Mouse (Mus musculus): ENCODE results near the gene Casp2. TPM values are rescaled to one million over a fixed set of nuclear protein-coding genes. Genes with fewer than 3 reads are reported as not detected.

The Casp2 gene
- polyA plus RNA-seq, 1 experiment from 2014 or later = 7.8 TPM

DNA sequence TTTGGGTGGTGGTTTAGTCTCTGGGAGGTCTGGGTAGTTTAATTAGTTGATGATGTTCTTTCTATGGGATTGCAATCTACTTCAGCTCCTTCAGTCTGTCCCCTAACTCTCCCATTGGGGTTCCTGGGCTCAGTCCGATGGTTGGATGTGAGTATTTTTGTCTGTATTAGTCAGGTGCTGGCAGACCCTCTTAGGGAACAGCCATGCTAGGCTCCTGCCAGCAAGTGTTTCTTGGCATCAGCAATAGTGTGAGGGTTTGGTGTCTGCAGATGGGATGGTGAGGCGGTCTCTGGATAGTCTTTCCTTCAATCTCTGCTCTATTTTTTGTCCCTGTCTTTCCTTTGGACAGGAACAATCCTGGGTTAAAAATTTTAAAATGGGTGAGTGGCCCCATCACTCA, 11.7 kb upstream of the Casp2 start:
- WGBS (ENCODE audit: missing documents) = 96% methylated on average over 2 of the region's 2 CpGs

DNA sequence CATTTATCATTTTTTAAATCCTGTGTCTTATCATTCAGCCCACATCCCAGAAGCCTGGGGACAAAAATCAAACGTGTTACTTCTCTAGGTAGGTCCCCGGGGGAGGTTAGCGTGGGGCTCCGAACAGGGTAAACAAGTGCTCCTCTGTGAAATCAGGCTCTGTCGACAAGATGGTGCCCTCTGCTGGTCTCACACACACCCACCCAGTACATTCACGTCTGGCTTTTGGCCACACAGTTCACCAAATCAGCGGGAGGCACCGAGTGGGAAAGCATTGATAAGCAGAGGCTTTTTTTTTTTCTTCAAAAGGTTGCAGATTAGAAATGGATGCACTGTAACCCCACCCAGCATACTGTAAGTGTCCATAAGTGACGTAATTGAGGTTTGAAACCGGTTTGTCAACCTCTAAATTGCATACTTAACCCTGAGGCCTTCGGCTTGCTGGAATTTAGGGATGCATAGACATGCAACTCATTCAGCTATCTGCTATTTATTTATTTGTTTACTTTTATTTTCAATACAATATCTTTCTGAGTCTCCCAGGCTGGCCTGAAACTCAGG, 7.4 kb upstream of the Casp2 start:
- H3K4me3 ChIP-seq (ENCODE audit: inconsistent target) = no peak overlapping the region
- H3K79me2 ChIP-seq (ENCODE audit: inconsistent target) = no peaks in the 10 kb centered on the region
- H3K27ac ChIP-seq = no peak overlapping the region
- 18% methylated on average over 10 of the region's 11 CpGs for WGBS (ENCODE audit: missing documents)
- no peaks in the 10 kb centered on the region for H3K36me3 ChIP-seq (ENCODE audit: inconsistent target)

More for the DNA sequence above, 11.7 kb upstream of the Casp2 start:
- no peak overlapping the region for H3K27ac ChIP-seq
- no peaks in the 10 kb centered on the region for H3K79me2 ChIP-seq (ENCODE audit: inconsistent target)
- no peak overlapping the region for H3K4me3 ChIP-seq (ENCODE audit: inconsistent target)
- no peaks in the 10 kb centered on the region for H3K36me3 ChIP-seq (ENCODE audit: inconsistent target)

DNA sequence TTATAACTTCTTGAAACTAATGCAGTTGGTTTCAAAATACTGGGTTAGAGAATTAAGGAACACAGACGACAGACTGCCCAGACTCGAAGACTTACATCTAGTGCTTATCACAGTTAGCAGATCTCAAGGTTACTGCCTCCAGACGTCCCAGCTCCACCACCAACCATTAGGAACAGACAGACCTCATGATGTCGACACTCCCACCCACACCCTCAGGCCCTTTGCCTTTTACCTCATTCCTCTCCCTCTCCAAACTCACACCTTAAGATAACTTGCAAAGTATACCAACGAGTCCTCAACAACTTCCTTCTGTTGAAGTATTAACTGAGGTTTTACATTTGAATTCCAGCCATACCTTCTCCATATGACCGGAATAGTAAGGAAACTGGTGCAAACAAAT, 4.4 kb upstream of the Casp2 start:
- no peaks in the 10 kb centered on the region for H3K36me3 ChIP-seq (ENCODE audit: inconsistent target)
- H3K4me3 ChIP-seq (ENCODE audit: inconsistent target) = no peak overlapping the region
- H3K79me2 ChIP-seq (ENCODE audit: inconsistent target) = no peaks in the 10 kb centered on the region
- H3K27ac ChIP-seq = no peak overlapping the region
- 33% methylated on average over 6 of the region's 6 CpGs for WGBS (ENCODE audit: missing documents)

DNA sequence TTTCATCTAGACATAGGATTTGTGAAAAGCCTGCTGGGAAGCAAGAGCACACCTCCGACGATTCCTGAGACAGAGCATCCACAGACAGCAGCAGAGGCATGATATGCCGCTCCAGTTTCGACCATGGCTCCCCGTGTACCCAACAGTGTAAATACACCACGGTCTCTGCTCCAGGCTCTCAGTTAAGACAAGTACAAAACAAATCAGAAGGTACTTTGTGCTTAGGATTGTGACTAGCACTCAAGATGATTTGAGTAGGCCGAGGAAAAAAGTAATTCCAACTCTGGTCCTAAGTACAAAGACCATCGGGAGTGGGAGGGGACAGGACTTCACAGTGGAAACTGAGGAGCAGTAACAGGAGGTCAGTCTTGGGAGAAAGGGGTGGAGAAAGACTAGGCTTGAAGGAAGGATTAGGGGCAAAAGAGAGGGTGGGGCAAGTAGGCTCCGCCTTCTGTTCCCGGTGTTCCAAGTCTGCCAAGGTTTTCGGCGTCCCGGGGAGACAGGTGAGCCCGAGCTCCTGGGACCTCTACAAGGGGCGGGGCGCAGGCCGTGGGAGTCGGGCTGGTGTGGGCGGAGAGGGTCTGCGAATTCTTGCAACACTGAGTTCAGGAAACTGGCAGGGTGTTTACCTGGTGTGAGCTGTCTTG, 3.1 kb upstream of the Casp2 start, which contains the start of gene Tmem139:
TSS of gene Tmem139 (plus strand) at position 447 of the 647 bp plus-strand sequence.
- 76% methylated on average over 19 of the region's 20 CpGs for WGBS (ENCODE audit: missing documents)
- Histone ChIP-seq H3K36me3 (ENCODE audit: inconsistent target) (no peaks in the 10 kb centered on the region), H3K27ac (no peak within 1 kb of the TSS), H3K79me2 (ENCODE audit: inconsistent target) (peaks cover 12% of the 10 kb centered on the region), H3K4me3 (ENCODE audit: inconsistent target) (no peak within 1 kb of the TSS)

DNA sequence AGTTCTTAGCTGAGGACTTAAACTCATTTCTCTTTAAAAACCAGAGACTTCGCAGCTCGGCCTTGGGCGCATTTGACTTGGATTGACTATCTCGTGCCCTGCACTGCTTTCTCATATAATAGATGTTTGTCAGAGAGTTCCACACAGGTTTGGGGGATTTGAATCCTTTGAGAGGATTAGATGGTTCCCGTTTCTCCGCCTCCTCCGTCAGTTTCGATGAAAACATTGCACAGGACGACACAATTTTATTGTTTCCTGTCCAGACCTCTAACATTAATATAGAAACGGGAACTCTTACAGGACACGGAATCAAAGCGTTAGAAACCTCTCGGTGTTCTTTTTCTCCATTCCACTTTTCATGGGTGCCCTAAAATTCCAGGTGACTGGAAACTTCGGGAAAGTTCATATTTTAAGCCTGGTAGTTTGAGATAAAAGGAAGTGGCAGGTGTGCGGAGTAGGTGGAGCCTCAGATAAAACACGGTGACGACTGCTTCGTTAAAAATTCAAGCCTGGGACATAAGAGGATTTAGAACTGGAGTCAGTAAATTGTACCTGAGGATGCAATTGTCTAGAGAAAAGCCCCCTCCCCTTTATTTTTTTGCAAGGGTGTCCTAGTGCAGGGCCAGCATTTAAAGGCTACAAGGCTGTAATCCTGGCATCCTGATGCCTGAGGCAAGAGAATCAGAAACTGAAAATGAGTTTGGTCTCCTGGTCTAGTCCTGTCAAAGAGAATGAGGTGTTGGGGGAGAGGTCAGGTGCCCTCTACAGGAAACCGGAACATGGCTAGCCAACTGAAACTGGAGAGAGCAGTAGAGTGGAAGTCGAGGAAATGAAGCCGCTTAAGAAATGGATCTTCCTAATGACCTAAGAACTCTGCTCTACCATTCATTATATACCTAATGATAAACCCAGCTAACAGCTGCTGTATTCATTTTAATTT, 876 bp downstream of the Casp2 start:
- Histone ChIP-seq H3K4me3 (ENCODE audit: inconsistent target) (peak overlapping the region; percentile 79), H3K27ac (peak overlapping the region; percentile 59), H3K79me2 (ENCODE audit: inconsistent target) (peaks cover 24% of the 10 kb centered on the region), H3K36me3 (ENCODE audit: inconsistent target) (peaks cover 35% of the 10 kb centered on the region)
- WGBS (ENCODE audit: missing documents) = 1% methylated on average over 21 of the region's 21 CpGs

DNA sequence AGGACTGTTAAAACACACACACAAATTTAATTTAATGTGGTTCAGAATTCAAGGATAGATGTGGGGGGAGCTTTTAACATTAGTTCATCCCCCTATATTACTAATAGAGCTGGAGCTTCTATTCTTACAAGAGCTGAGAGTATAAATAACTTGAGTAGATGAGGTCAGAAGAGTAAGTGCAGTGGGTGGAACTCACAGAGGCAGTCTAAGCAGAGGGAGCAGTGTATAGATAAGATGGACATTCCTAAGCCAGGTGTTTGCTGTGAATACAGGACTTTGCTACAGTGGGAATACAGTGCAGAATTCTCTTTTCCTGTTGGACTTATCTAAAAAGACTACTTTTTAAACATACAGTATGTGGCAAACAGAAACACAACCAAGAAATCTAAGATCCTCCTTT, 6.0 kb downstream of the Casp2 start:
- peaks cover 82% of the 10 kb centered on the region for H3K36me3 ChIP-seq (ENCODE audit: inconsistent target)
- H3K79me2 ChIP-seq (ENCODE audit: inconsistent target) = peaks cover 20% of the 10 kb centered on the region
- no peak overlapping the region for H3K4me3 ChIP-seq (ENCODE audit: inconsistent target)
- H3K27ac ChIP-seq = no peak overlapping the region

DNA sequence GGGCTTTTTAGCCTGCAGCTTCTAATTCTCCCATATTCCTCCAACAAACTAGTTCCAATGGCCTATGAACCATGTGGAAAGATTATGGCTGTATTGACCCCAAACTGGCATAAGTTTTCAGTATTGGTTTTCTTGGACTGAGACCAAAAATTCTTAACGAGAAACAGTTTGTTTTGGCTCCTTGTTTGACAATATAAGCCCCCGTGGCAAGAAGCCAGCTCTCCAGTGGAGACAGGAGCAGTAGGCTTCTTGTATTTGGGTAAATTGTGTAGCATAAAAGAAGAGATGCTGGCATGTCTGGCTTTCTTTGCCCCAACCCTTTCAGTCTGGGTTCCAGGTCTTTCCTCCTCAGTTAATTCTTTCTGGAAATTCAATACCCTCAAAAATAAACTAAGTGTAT, 11.4 kb downstream of the Casp2 start:
- H3K27ac ChIP-seq = no peak overlapping the region
- H3K36me3 ChIP-seq (ENCODE audit: inconsistent target) = peaks cover 94% of the 10 kb centered on the region
- no peak overlapping the region for H3K4me3 ChIP-seq (ENCODE audit: inconsistent target)
- H3K79me2 ChIP-seq (ENCODE audit: inconsistent target) = no peaks in the 10 kb centered on the region
- WGBS (ENCODE audit: missing documents) = 80% methylated on average over 1 of the region's 2 CpGs

DNA sequence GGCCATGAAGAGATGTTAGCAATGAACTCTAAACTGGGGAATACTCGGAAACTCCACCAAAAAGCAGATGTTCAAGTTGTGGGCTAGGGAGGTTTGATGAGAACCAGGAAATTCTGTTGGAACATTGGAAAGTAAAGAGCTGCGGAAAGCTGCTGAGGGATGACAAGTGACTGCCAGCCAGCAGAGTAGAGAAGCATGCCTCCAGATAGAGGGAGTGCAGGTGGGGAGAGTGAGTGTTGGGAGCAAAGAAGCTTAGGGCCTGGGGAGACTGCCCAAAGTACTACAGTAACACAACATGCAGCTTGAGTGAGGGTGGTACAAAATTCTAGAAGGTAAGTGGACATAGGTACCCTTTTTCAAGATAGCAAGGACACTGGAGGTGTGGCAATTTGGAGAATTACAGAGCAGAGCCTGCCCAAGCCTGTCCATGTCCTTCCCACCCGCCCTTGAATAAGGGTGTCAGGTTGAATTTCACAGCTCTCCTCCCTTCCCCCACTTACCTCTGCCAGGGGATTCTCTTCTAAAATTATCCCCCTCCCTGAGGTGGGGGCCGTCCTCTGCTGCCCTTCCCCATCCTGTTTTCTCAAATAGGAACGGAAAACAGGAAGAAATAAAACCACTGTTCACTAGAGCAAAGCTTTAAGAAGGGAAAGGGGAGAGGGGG, 18.2 kb downstream of the Casp2 start:
- H3K79me2 ChIP-seq (ENCODE audit: inconsistent target) = no peaks in the 10 kb centered on the region
- peaks cover 42% of the 10 kb centered on the region for H3K36me3 ChIP-seq (ENCODE audit: inconsistent target)
- H3K4me3 ChIP-seq (ENCODE audit: inconsistent target) = no peak overlapping the region
- 49% methylated on average over 5 of the region's 5 CpGs for WGBS (ENCODE audit: missing documents)
- no peak overlapping the region for H3K27ac ChIP-seq

DNA sequence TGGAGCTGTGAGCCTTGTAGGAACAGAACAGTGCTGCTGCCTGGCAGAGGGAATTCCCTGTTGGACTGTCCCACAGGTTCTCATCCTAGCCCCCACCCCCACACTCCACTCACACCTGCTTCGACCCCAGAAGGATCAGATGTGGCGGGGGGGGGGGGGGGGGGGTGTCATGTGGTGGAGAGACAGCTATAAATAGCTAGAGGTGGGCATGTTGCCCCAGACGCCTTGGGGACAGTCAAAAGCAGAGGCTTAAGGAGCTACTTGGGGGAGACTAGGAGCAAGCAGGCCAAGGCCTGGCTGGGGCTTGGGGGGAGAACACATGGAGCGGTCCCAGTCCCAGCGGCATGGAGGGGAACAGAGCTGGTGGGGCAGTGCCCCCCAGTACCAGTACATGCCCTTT, 21.7 kb downstream of the Casp2 start, which contains the start of gene Clcn1:
TSS of gene Clcn1 (plus strand) at position 238 of the 400 bp plus-strand sequence.
- H3K4me3 ChIP-seq (ENCODE audit: inconsistent target) = no peak within 1 kb of the TSS
- WGBS (ENCODE audit: missing documents) = 87% methylated on average over 3 of the region's 5 CpGs
- H3K36me3 ChIP-seq (ENCODE audit: inconsistent target) = 0 out of 2 replicates have a peak, but pooled peaks cover 9% of the 10 kb centered on the region
- H3K79me2 ChIP-seq (ENCODE audit: inconsistent target) = no peaks in the 10 kb centered on the region
- no peak within 1 kb of the TSS for H3K27ac ChIP-seq

DNA sequence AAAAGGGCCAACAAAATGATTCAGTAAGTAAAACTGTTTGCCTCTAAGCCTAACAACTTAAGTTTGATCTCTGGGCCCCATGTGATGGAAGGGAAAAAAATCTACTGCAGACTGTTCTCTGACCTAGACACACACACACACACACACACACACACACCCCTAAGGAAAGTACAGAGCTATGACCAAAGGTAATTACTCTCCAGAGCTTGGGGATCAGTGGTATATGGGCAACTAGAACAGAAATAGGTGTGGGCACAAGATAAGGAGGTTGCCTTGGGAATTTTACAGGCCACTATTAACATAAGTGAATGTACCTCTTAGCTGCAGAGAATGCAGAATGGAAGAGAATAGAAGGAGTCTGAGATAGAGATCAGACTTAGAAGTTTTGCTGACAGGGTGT, 22.8 kb downstream of the Casp2 start:
- H3K4me3 ChIP-seq (ENCODE audit: inconsistent target) = no peak overlapping the region
- no peak overlapping the region for H3K27ac ChIP-seq
- no peaks in the 10 kb centered on the region for H3K36me3 ChIP-seq (ENCODE audit: inconsistent target)
- H3K79me2 ChIP-seq (ENCODE audit: inconsistent target) = no peaks in the 10 kb centered on the region

DNA sequence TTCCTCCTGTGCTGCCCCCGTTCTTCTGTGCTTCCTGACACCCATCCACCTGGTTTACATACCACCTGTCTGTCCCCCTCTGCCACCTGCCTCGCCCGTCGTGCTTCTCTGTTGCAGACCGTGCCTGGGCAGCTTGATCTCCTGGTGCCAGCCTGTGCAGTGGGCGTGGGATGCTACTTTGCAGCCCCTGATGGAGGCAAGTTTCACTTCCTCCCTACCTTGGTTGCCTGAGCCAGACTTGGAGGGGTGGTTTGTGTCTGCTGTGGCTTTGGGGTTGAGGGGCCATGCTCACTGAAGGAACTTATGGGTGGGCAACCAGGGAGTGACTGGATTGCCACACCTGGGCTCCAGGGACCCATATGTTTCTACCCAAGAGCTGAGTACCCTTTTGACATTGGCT, 28.5 kb downstream of the Casp2 start:
- 29% methylated on average over 6 of the region's 6 CpGs for WGBS (ENCODE audit: missing documents)
- Histone ChIP-seq H3K36me3 (ENCODE audit: inconsistent target) (no peaks in the 10 kb centered on the region), H3K4me3 (ENCODE audit: inconsistent target) (no peak overlapping the region), H3K27ac (no peak overlapping the region), H3K79me2 (ENCODE audit: inconsistent target) (no peaks in the 10 kb centered on the region)

DNA sequence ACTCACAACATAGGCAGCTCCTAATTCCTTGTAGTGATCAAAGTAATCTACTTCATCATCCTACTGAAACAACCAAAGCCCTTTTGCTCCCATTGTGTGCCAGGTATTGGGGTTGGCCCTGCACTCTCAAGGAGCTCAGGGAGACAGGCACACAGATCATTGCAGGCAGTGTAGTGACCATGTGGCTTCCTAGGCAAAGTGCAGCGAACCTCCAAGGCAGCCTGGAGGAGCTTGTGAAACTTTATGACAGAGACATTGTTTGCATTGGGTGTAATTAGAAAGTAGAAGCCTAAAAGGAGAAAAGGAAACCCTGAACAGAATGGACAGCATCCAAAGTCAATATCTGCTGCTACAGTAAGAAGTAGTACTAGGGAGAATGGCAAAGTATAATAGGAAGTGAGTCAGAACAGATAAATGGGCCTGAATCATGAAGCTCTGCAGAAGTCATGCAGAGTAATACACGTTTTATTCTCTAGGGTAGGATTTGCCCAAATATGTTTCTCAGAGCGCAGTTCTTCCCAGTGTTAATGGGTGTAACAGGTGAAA, 30.8 kb downstream of the Casp2 start:
- Histone ChIP-seq H3K36me3 (ENCODE audit: inconsistent target) (no peaks in the 10 kb centered on the region), H3K27ac (no peak overlapping the region), H3K79me2 (ENCODE audit: inconsistent target) (no peaks in the 10 kb centered on the region), H3K4me3 (ENCODE audit: inconsistent target) (no peak overlapping the region)
- WGBS (ENCODE audit: missing documents) = 71% methylated on average over 3 of the region's 3 CpGs

DNA sequence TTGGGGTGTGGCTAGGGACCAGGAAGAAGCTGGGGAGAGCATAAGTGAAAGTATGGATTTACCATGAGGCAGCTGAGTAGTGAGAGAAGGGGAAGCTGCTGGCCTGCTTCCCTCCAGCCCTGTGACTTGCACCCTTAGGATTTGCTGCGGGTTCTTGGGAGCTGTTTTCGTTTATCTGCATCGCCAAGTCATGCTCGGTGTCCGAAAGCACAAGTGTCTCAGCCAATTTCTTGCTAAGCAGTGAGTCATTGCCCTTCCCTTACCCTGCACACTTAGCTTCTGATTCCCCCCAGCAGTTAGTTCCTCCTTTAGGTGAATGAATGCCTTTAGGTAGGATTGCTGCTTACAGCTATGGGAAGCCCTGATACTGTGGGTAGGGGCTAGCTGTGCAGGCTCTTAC, 34.6 kb downstream of the Casp2 start:
- Histone ChIP-seq H3K4me3 (ENCODE audit: inconsistent target) (peak overlapping the region; percentile 5; the same call in 1 of the 2 replicates), H3K79me2 (ENCODE audit: inconsistent target) (no peaks in the 10 kb centered on the region), H3K36me3 (ENCODE audit: inconsistent target) (no peaks in the 10 kb centered on the region), H3K27ac (peak overlapping the region; percentile 59)
- WGBS (ENCODE audit: missing documents) = 0% methylated on average over 5 of the region's 5 CpGs

DNA sequence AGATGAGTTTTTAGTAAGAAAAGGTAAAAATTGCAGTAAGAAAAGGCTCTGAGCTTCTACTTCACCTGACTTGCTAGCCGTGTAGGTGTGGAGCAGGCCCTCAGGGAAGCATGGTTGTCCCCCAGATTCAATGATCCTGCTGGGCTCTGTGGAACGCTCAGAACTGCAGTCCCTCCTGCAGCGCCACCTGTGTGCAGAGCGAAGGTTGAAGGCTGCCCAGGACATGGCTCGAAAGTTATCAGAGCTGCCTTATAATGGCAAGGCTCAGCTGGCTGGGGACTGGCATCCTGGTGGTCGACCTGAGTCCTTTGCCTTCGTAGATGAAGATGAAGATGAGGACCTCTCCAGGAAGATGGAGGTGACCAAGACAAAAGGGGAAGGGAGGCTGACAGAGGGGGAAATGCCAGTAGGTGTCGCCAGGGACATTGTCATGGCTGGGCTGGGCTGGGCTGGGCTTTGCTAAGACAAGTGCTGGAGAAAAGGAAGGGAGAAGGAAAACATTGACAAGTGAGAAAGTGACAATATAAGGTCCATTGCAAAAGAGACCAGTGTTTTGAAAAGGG, 45.1 kb downstream of the Casp2 start:
- H3K27ac ChIP-seq = no peak overlapping the region
- no peak overlapping the region for H3K4me3 ChIP-seq (ENCODE audit: inconsistent target)
- H3K79me2 ChIP-seq (ENCODE audit: inconsistent target) = no peaks in the 10 kb centered on the region
- no peaks in the 10 kb centered on the region for H3K36me3 ChIP-seq (ENCODE audit: inconsistent target)
- WGBS (ENCODE audit: missing documents) = 68% methylated on average over 8 of the region's 8 CpGs

Data from macrophage (primary cell).